Mouse (Mus musculus) right cerebral cortex, adult 18-20 months (tissue): ENCODE data around the gene Arhgdib.
A peak's percentile ranks its signal among the peaks of the same experiment; 100 is the strongest.

Experiments
- DNase-seq: peaks from one replicate; pipeline ENCODE4 v3.0.0; 2022; ENCODE audit warnings: mixed read lengths

Gene Arhgdib

GRCm38 (mm10) chr6:136947716-136948115, 6.0 kb upstream of the Arhgdib start:
- no peak for DNase-seq

GRCm38 (mm10) chr6:136946943-136947342, 5.2 kb upstream of the Arhgdib start:
- peak; percentile 32 for DNase-seq

- DNase-seq = no peak
Measured at GRCm38 (mm10) chr6:136946241-136946640, 4.5 kb upstream of the Arhgdib start.

- no peak for DNase-seq
Measured at GRCm38 (mm10) chr6:136944511-136944910, 2.8 kb upstream of the Arhgdib start.

GRCm38 (mm10) chr6:136943392-136943791, 1.7 kb upstream of the Arhgdib start:
- DNase-seq = no peak

- DNase-seq = no peak
Measured at GRCm38 (mm10) chr6:136942280-136942679, 581 bp upstream of the Arhgdib start.

- no peak for DNase-seq
Measured at GRCm38 (mm10) chr6:136940188-136940960, 1.3 kb downstream of the Arhgdib start.

GRCm38 (mm10) chr6:136939326-136940187, 2.1 kb downstream of the Arhgdib start:
- no peak for DNase-seq

- no peak for DNase-seq
Measured at GRCm38 (mm10) chr6:136938331-136939126, 3.2 kb downstream of the Arhgdib start.

GRCm38 (mm10) chr6:136937117-136937516, 4.6 kb downstream of the Arhgdib start:
- DNase-seq = no peak

- no peak for DNase-seq
Measured at GRCm38 (mm10) chr6:136936361-136936760, 5.3 kb downstream of the Arhgdib start.

GRCm38 (mm10) chr6:136935233-136935632, 6.5 kb downstream of the Arhgdib start:
- DNase-seq = no peak

GRCm38 (mm10) chr6:136934068-136934467, 7.6 kb downstream of the Arhgdib start:
- DNase-seq = no peak

GRCm38 (mm10) chr6:136931246-136931645, 10.5 kb downstream of the Arhgdib start:
- DNase-seq = no peak

- no peak for DNase-seq
Measured at GRCm38 (mm10) chr6:136930677-136931076, 11.0 kb downstream of the Arhgdib start.

- no peak for DNase-seq
Measured at GRCm38 (mm10) chr6:136927626-136928025, 14.1 kb downstream of the Arhgdib start.

- no peak for DNase-seq
Measured at GRCm38 (mm10) chr6:136925049-136925448, 16.6 kb downstream of the Arhgdib start.

GRCm38 (mm10) chr6:136923532-136923931, 18.2 kb downstream of the Arhgdib start, which contains the start of gene Pde6h:
Gene Pde6h, plus strand, starts transcription at chr6:136923832.
- no peak for DNase-seq

- no peak for DNase-seq
Measured at GRCm38 (mm10) chr6:136922871-136923270, 18.8 kb downstream of the Arhgdib start.

GRCm38 (mm10) chr6:136922080-136922479, 19.6 kb downstream of the Arhgdib start, which contains the start of gene Erp27:
Gene Erp27, minus strand, starts transcription at chr6:136922180.
- no peak for DNase-seq

- DNase-seq = no peak
Measured at GRCm38 (mm10) chr6:136921601-136922000, 20.1 kb downstream of the Arhgdib start.

- DNase-seq = peak; percentile 72
Measured at GRCm38 (mm10) chr6:136920320-136921257, 21.1 kb downstream of the Arhgdib start.
